In genomic region chr10:125679644-125680043, GRCm38 (mm10) we compare ENCODE assay signal across 22 mouse cellular contexts.
DNase-seq lines count a peak whose midpoint lies in the region; ATAC-seq and TF ChIP-seq lines count a peak whose summit lies in the region.
"Had no signal": no experiment of that assay in that cellular context is flagged by ENCODE, and none has a peak within 500 bp of the region (broad histone marks: within the 10 kb centered on the region; RNA-seq: fewer than 3 reads in every experiment).

No protein-coding gene starts in this region.

- H3K36me3 ChIP-seq in kidney, postnatal 0 days (ENCODE audit: insufficient read depth, low read length) = no peaks in the 10 kb centered on the region
- no peaks in the 10 kb centered on the region for H3K36me3 ChIP-seq in kidney, embryonic 14.5 days (ENCODE audit: control insufficient read depth, insufficient read depth, low read length)
- H3K36me3 ChIP-seq in stomach, postnatal 0 days (ENCODE audit: control insufficient read depth, insufficient read depth, low read length) = no peaks in the 10 kb centered on the region
- H3K36me3 ChIP-seq: heart, embryonic 13.5 days; limb, embryonic 10.5 days; liver, embryonic 13.5 days; midbrain, embryonic 15.5 days; neural tube, embryonic 12.5 days had no signal

- no peak overlapping the region for H3K27ac ChIP-seq in kidney, postnatal 0 days
- H3K27ac ChIP-seq in kidney, embryonic 14.5 days (ENCODE audit: low read depth, low read length) = no peak overlapping the region
- no peak overlapping the region for H3K27ac ChIP-seq in stomach, postnatal 0 days (replicated peaks)
- H3K27ac ChIP-seq: heart, embryonic 13.5 days; limb, embryonic 10.5 days; liver, embryonic 13.5 days; macrophage; midbrain, embryonic 15.5 days; neural tube, embryonic 12.5 days had no signal

- TF ChIP-seq CTCF in kidney, postnatal 0 days (IDR thresholded peaks at IDR 0.05; ENCODE audit: low read depth) = peak; percentile 31; the same call in 1 of the 2 replicates
- TF ChIP-seq CTCF in stomach, postnatal 0 days (IDR thresholded peaks at IDR 0.05; ENCODE audit: low read depth) = peak; percentile 40

- H3K9me3 ChIP-seq in kidney, postnatal 0 days (replicated peaks; ENCODE audit: low read length) = no peaks in the 10 kb centered on the region
- H3K9me3 ChIP-seq in kidney, embryonic 14.5 days (ENCODE audit: control insufficient read depth, low read length) = no peaks in the 10 kb centered on the region
- H3K9me3 ChIP-seq in stomach, postnatal 0 days (ENCODE audit: control insufficient read depth, low read length) = no peaks in the 10 kb centered on the region
- H3K9me3 ChIP-seq: limb, embryonic 10.5 days; midbrain, embryonic 15.5 days; neural tube, embryonic 12.5 days had no signal

- H3K9ac ChIP-seq in kidney, postnatal 0 days (ENCODE audit: low read depth, low read length) = no peak overlapping the region
- no peak overlapping the region for H3K9ac ChIP-seq in kidney, embryonic 14.5 days (ENCODE audit: low read depth, low read length)
- H3K9ac ChIP-seq in stomach, postnatal 0 days (ENCODE audit: low read length) = no peak overlapping the region
- H3K9ac ChIP-seq: heart, embryonic 13.5 days; liver, embryonic 13.5 days; midbrain, embryonic 15.5 days; neural tube, embryonic 12.5 days had no signal

- no peak overlapping the region for H3K4me2 ChIP-seq in kidney, postnatal 0 days (ENCODE audit: low read length)
- no peak overlapping the region for H3K4me2 ChIP-seq in kidney, embryonic 14.5 days (replicated peaks; ENCODE audit: low read depth, low read length)
- no peak overlapping the region for H3K4me2 ChIP-seq in stomach, postnatal 0 days (replicated peaks; ENCODE audit: low read depth)
- H3K4me2 ChIP-seq: heart, embryonic 13.5 days; liver, embryonic 13.5 days; midbrain, embryonic 15.5 days; neural tube, embryonic 12.5 days had no signal

- 79% methylated on average over 7 of the region's 7 CpGs for WGBS in kidney, postnatal 0 days
- 78% methylated on average over 7 of the region's 7 CpGs for WGBS in kidney, embryonic 14.5 days
- 73% methylated on average over 7 of the region's 7 CpGs for WGBS in stomach, postnatal 0 days

- ATAC-seq in kidney, postnatal 0 days (replicated peaks; ENCODE audit: low FRiP score, low read depth) = no peak
- ATAC-seq in kidney, embryonic 14.5 days (ENCODE audit: low FRiP score, low TSS enrichment) = no peak
- no peak for ATAC-seq in stomach, postnatal 0 days (ENCODE audit: low FRiP score, low TSS enrichment)
- ATAC-seq: intestine, embryonic 16.5 days; midbrain, embryonic 15.5 days had no signal

- H3K4me3 ChIP-seq in kidney, postnatal 0 days (replicated peaks; ENCODE audit: low read depth, low read length) = no peak overlapping the region
- H3K4me3 ChIP-seq in kidney, embryonic 14.5 days (ENCODE audit: low read length) = no peak overlapping the region
- H3K4me3 ChIP-seq in stomach, postnatal 0 days (ENCODE audit: low read depth, low read length) = no peak overlapping the region
- H3K4me3 ChIP-seq: heart, embryonic 13.5 days; limb, embryonic 10.5 days; liver, embryonic 13.5 days; midbrain, embryonic 15.5 days; neural tube, embryonic 12.5 days had no signal

- peak; percentile 3 for DNase-seq in adrenal gland, postnatal 10 days
- DNase-seq in adrenal gland, adult 8-10 months = no peak
- no peak for DNase-seq in kidney, postnatal 0 days (ENCODE audit: low spot score)
- peak; percentile 36 for DNase-seq in retina, embryonic 14.5 days (ENCODE audit: low spot score)
- no peak for DNase-seq in retina, postnatal 1 day
- no peak for DNase-seq in stomach, postnatal 0 days (ENCODE audit: low spot score)
- no peak for DNase-seq in kidney, adult 11 months
- DNase-seq: adrenal gland, postnatal 25 days; cerebellum, adult 9-10 months; gastrocnemius, postnatal 25 days; kidney, postnatal 4 days; layer of hippocampus, postnatal 36 days; liver, embryonic 13.5 days; thymus, postnatal 25 days had no signal

- H3K27me3 ChIP-seq in kidney, postnatal 0 days (ENCODE audit: insufficient read depth, low read length) = no peaks in the 10 kb centered on the region
- no peaks in the 10 kb centered on the region for H3K27me3 ChIP-seq in kidney, embryonic 14.5 days (ENCODE audit: control insufficient read depth, insufficient read depth, low read length)
- no peaks in the 10 kb centered on the region for H3K27me3 ChIP-seq in stomach, postnatal 0 days (ENCODE audit: control insufficient read depth, insufficient read depth, low read length)
- H3K27me3 ChIP-seq: CH12.LX; heart, embryonic 13.5 days; liver, embryonic 13.5 days; midbrain, embryonic 15.5 days; neural tube, embryonic 12.5 days had no signal

- no peaks in the 10 kb centered on the region for H3K4me1 ChIP-seq in kidney, postnatal 0 days (replicated peaks; ENCODE audit: insufficient read depth, low read length)
- no peaks in the 10 kb centered on the region for H3K4me1 ChIP-seq in kidney, embryonic 14.5 days (ENCODE audit: control insufficient read depth, insufficient read depth, low read length)
- no peaks in the 10 kb centered on the region for H3K4me1 ChIP-seq in stomach, postnatal 0 days (replicated peaks; ENCODE audit: control insufficient read depth, insufficient read depth)
- H3K4me1 ChIP-seq: heart, embryonic 13.5 days; limb, embryonic 10.5 days; liver, embryonic 13.5 days; midbrain, embryonic 15.5 days; neural tube, embryonic 12.5 days had no signal

- TF ChIP-seq EP300 in stomach, postnatal 0 days (optimal IDR thresholded peaks at IDR 0.05) = no peak

Comparison
In these comparisons a context has a peak if more than half of its experiments do, and no peak if none do; other contexts are left out.
1. DNase-seq: peak in adrenal gland, postnatal 10 days (single experiment) and retina, embryonic 14.5 days (single experiment); none in adrenal gland, adult 8-10 months (single experiment), kidney, postnatal 0 days (single experiment), retina, postnatal 1 day (single experiment), stomach, postnatal 0 days (single experiment) and kidney, adult 11 months (single experiment).